Mouse (Mus musculus) ES-CJ7 (cell line): Measurements from ENCODE around the gene Chchd2.
"Not testable (repeated sequence)": the region's sequence is repeated elsewhere in the genome, so short reads cannot be mapped to it uniquely, and the experiment has no call there.

Source experiments
- DNase-seq: peaks from one replicate; pipeline ENCODE4 v3.0.0; 2011; ENCODE audit warnings: low read depth, low spot score

Gene Chchd2

GRCm38 (mm10) chr5:129886911-129887636 lies at the start of gene Chchd2:
Gene Chchd2 (minus strand): TSS chr5:129887470.
- DNase-seq = peak; percentile 99

GRCm38 (mm10) chr5:129936941-129937340 lies 49.7 kb upstream of the Chchd2 start:
- DNase-seq = no peak

- DNase-seq = peak; percentile 42
These were observed 42.9 kb upstream of the Chchd2 start for GRCm38 (mm10) chr5:129929924-129930855.

- DNase-seq = no peak
These were observed 38.7 kb upstream of the Chchd2 start for GRCm38 (mm10) chr5:129925933-129926332.

GRCm38 (mm10) chr5:129924820-129925452 lies 37.7 kb upstream of the Chchd2 start:
- DNase-seq = no peak

- DNase-seq = peak; percentile 62
These were observed 34.7 kb upstream of the Chchd2 start for GRCm38 (mm10) chr5:129921972-129922371.

- DNase-seq = peak; percentile 65
These were observed 32.0 kb upstream of the Chchd2 start for GRCm38 (mm10) chr5:129919320-129919719.

- peak; percentile 41 for DNase-seq
These were observed 31.5 kb upstream of the Chchd2 start for GRCm38 (mm10) chr5:129918752-129919151.

GRCm38 (mm10) chr5:129918065-129918651 lies 30.9 kb upstream of the Chchd2 start:
- DNase-seq = peak; percentile 71

- peak; percentile 79 for DNase-seq
These were observed 28.2 kb upstream of the Chchd2 start for GRCm38 (mm10) chr5:129915491-129915890.

GRCm38 (mm10) chr5:129914024-129914423 lies 26.8 kb upstream of the Chchd2 start:
- DNase-seq = peak; percentile 84

GRCm38 (mm10) chr5:129909591-129909990 lies 22.3 kb upstream of the Chchd2 start:
- peak; percentile 59 for DNase-seq

- no peak for DNase-seq
These were observed 21.9 kb upstream of the Chchd2 start for GRCm38 (mm10) chr5:129909147-129909546.

GRCm38 (mm10) chr5:129908242-129908965 lies 21.1 kb upstream of the Chchd2 start, which contains the start of gene Nupr1l:
Gene Nupr1l (plus strand): TSS chr5:129908540.
- peak; percentile 80 for DNase-seq

GRCm38 (mm10) chr5:129907775-129908174 lies 20.5 kb upstream of the Chchd2 start:
- no peak for DNase-seq

- DNase-seq = no peak
These were observed 11.2 kb upstream of the Chchd2 start, which contains the start of gene Phkg1 for GRCm38 (mm10) chr5:129898449-129898848. Gene Phkg1 (minus strand): TSS chr5:129898549.

- DNase-seq = peak; percentile 98
These were observed 8.2 kb upstream of the Chchd2 start, which contains the start of gene Zbed5 for GRCm38 (mm10) chr5:129895198-129896088. Gene Zbed5 (plus strand): TSS chr5:129895723.

- DNase-seq = not testable (repeated sequence)
These were observed 3.1 kb upstream of the Chchd2 start for GRCm38 (mm10) chr5:129890390-129890789.

GRCm38 (mm10) chr5:129886271-129886670 lies 999 bp downstream of the Chchd2 start:
- no peak for DNase-seq

- no peak for DNase-seq
These were observed 7.4 kb downstream of the Chchd2 start for GRCm38 (mm10) chr5:129879888-129880287.
